Mouse (Mus musculus): ENCODE data around the gene Slc9a3r1. TPM values are rescaled to one million over a fixed set of nuclear protein-coding genes. Genes with fewer than 3 reads are reported as not detected.
A peak's percentile ranks its signal among the peaks of the same experiment; 100 is the strongest.

Gene Slc9a3r1
- polyA plus RNA-seq, 1 experiment from 2014 or later: 29.5 TPM

DNA sequence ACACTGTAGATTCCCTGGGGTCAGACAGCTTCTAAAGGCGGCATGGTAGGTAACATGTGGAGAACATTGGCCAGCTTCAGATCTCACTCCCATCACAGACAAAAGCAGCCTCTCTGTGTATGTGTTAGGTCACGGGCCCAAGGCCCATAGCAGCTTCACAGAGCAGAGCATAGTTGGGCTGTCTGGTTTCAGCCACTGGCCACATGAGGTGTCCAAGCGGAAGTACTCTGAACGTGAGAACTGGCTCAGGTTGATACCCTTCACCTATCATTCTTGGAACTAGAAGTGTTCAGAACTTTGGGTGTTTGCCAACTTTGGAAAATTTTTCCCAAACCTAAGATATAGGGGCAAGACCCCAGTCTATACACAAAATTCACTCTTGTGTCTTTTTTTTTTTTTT lies 6.3 kb downstream of the Slc9a3r1 start:
- H3K4me1 ChIP-seq (replicated peaks; ENCODE audit: control insufficient read depth, insufficient read depth, low read length): peaks cover 11% of the 10 kb centered on the region
- no peak for DNase-seq (ENCODE audit: low spot score)

GRCm38 (mm10) chr11:115171125-115171524 lies 8.0 kb downstream of the Slc9a3r1 start:
- no peak overlapping the region for H3K4me2 ChIP-seq (replicated peaks; ENCODE audit: low read depth, low read length)
- peaks cover 2% of the 10 kb centered on the region; the same call in 1 of the 2 replicates for H3K27me3 ChIP-seq (ENCODE audit: control insufficient read depth, insufficient read depth, low read length)
- no peak for DNase-seq (ENCODE audit: low spot score)
- WGBS: 41% methylated on average over 8 of the region's 8 CpGs
- no peak overlapping the region for H3K27ac ChIP-seq (ENCODE audit: low read depth, low read length)
- no peak overlapping the region for H3K4me3 ChIP-seq (ENCODE audit: low read depth, low read length)
- ATAC-seq (ENCODE audit: low FRiP score): no peak
- H3K9ac ChIP-seq (ENCODE audit: low read depth, low read length): no peak overlapping the region
- no peaks in the 10 kb centered on the region for H3K9me3 ChIP-seq (ENCODE audit: control insufficient read depth, low read length)
- peaks cover 8% of the 10 kb centered on the region for H3K4me1 ChIP-seq (replicated peaks; ENCODE audit: control insufficient read depth, insufficient read depth, low read length)
- H3K36me3 ChIP-seq (ENCODE audit: control insufficient read depth, insufficient read depth, low read length): no peaks in the 10 kb centered on the region

More for the DNA sequence above, 6.3 kb downstream of the Slc9a3r1 start:
- H3K4me3 ChIP-seq (ENCODE audit: low read depth, low read length): no peak overlapping the region
- ATAC-seq (ENCODE audit: low FRiP score): no peak
- H3K36me3 ChIP-seq (ENCODE audit: control insufficient read depth, insufficient read depth, low read length): no peaks in the 10 kb centered on the region
- 87% methylated on average over 4 of the region's 4 CpGs for WGBS
- H3K9me3 ChIP-seq (ENCODE audit: control insufficient read depth, low read length): no peaks in the 10 kb centered on the region
- H3K4me2 ChIP-seq (replicated peaks; ENCODE audit: low read depth, low read length): no peak overlapping the region
- no peak overlapping the region for H3K9ac ChIP-seq (ENCODE audit: low read depth, low read length)
- no peak overlapping the region for H3K27ac ChIP-seq (ENCODE audit: low read depth, low read length)
- H3K27me3 ChIP-seq (ENCODE audit: control insufficient read depth, insufficient read depth, low read length): peaks cover 8% of the 10 kb centered on the region

DNA sequence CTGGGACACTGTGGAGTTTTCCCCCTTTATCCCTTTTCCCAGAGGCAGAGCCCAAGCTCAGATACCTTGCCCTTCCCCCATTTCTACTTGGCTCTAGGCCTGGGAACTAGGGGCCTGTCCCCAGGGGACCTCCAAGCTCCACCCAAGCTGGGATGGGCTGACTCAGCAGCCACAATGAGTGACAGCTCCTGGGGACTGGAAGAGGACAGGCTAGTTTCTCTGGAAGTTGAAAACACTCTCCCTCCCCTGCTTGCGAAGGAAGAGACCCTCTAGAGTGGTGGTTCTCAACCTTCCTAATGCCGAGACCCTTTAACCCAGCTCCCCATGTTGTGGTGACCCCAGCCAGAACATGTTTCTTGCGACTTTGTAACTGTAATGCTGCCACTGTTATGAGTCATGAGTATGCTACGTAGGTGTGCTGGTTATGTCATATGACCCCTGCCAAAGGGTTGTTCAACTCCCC lies 9.7 kb downstream of the Slc9a3r1 start:
- Histone ChIP-seq H3K4me2 (replicated peaks; ENCODE audit: low read depth, low read length) (no peak overlapping the region), H3K36me3 (ENCODE audit: control insufficient read depth, insufficient read depth, low read length) (no peaks in the 10 kb centered on the region), H3K27me3 (ENCODE audit: control insufficient read depth, insufficient read depth, low read length) (peaks cover 2% of the 10 kb centered on the region; the same call in 1 of the 2 replicates), H3K4me1 (replicated peaks; ENCODE audit: control insufficient read depth, insufficient read depth, low read length) (peaks cover 13% of the 10 kb centered on the region), H3K9me3 (ENCODE audit: control insufficient read depth, low read length) (no peaks in the 10 kb centered on the region), H3K27ac (ENCODE audit: low read depth, low read length) (no peak overlapping the region), H3K9ac (ENCODE audit: low read depth, low read length) (no peak overlapping the region), H3K4me3 (ENCODE audit: low read depth, low read length) (no peak overlapping the region)
- peak; percentile 55 for DNase-seq (ENCODE audit: low spot score)
- WGBS: 20% methylated on average over 4 of the region's 4 CpGs
- ATAC-seq (ENCODE audit: low FRiP score): no peak

DNA sequence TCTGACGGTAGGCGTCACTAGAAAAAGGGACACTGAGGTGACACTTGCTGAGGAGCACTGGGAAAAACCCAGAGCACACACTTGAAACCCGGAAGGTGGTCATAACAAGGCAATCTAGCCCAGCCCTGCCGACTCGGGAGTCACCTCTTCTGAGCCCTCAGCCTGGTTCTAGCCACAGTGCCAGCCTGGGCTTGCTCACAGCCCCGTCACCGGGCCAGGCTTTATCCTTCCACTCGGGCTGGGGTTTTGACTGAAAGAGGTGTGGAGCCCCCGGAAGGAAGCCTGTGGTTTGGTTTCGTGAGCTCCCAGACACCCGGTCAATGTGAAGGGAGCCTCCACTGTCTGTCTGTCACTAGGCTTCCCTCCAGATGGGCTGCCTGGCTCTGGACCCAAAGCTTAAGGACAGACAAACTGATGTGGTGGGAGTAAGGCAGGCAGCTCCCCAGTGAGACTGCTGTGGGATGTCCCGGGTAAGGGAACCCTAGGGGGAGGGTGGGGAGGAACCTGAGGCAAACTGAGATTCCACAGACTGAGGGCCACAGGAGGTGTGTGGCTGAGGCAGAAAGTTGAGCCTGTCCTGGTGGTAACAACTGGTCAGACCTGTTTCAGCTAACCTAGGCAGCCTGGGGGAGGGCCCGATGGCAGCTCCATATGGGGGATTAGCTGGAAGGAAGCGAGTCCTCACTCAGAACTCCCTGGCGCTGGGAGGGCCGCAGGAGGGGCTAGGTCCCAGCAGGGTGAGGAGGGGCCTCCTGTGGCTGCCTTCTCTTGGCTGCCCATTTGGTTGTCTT lies 10.6 kb downstream of the Slc9a3r1 start:
- Histone ChIP-seq H3K27ac (ENCODE audit: low read depth, low read length) (no peak overlapping the region), H3K4me1 (replicated peaks; ENCODE audit: control insufficient read depth, insufficient read depth, low read length) (peaks cover 13% of the 10 kb centered on the region)

GRCm38 (mm10) chr11:115176399-115177190 lies 13.5 kb downstream of the Slc9a3r1 start:
- DNase-seq (ENCODE audit: low spot score) (no peak), ATAC-seq (ENCODE audit: low FRiP score) (no peak)
- no peak overlapping the region for H3K9ac ChIP-seq (ENCODE audit: low read depth, low read length)
- no peaks in the 10 kb centered on the region for H3K9me3 ChIP-seq (ENCODE audit: control insufficient read depth, low read length)
- H3K4me1 ChIP-seq (replicated peaks; ENCODE audit: control insufficient read depth, insufficient read depth, low read length): peaks cover 13% of the 10 kb centered on the region
- peaks cover 2% of the 10 kb centered on the region; the same call in 1 of the 2 replicates for H3K27me3 ChIP-seq (ENCODE audit: control insufficient read depth, insufficient read depth, low read length)
- H3K36me3 ChIP-seq (ENCODE audit: control insufficient read depth, insufficient read depth, low read length): no peaks in the 10 kb centered on the region
- no peak overlapping the region for H3K4me2 ChIP-seq (replicated peaks; ENCODE audit: low read depth, low read length)
- WGBS: 70% methylated on average over 24 of the region's 24 CpGs
- H3K4me3 ChIP-seq (ENCODE audit: low read depth, low read length): no peak overlapping the region
- no peak overlapping the region for H3K27ac ChIP-seq (ENCODE audit: low read depth, low read length)

More for the DNA sequence above, 10.6 kb downstream of the Slc9a3r1 start:
- Histone ChIP-seq H3K27me3 (ENCODE audit: control insufficient read depth, insufficient read depth, low read length) (peaks cover 2% of the 10 kb centered on the region; the same call in 1 of the 2 replicates), H3K4me2 (replicated peaks; ENCODE audit: low read depth, low read length) (no peak overlapping the region), H3K9me3 (ENCODE audit: control insufficient read depth, low read length) (no peaks in the 10 kb centered on the region), H3K9ac (ENCODE audit: low read depth, low read length) (no peak overlapping the region), H3K36me3 (ENCODE audit: control insufficient read depth, insufficient read depth, low read length) (no peaks in the 10 kb centered on the region), H3K4me3 (ENCODE audit: low read depth, low read length) (no peak overlapping the region)
- 17% methylated on average over 16 of the region's 16 CpGs for WGBS
- ATAC-seq (ENCODE audit: low FRiP score) (no peak), DNase-seq (ENCODE audit: low spot score) (no peak)

- Histone ChIP-seq H3K4me1 (replicated peaks; ENCODE audit: control insufficient read depth, insufficient read depth, low read length) (peaks cover 10% of the 10 kb centered on the region), H3K4me2 (replicated peaks; ENCODE audit: low read depth, low read length) (peak overlapping the region; percentile 17; the same call in 1 of the 2 replicates)
- peak; percentile 31 for DNase-seq (ENCODE audit: low spot score)
Measured at GRCm38 (mm10) chr11:115177559-115178195, 14.5 kb downstream of the Slc9a3r1 start.

DNA sequence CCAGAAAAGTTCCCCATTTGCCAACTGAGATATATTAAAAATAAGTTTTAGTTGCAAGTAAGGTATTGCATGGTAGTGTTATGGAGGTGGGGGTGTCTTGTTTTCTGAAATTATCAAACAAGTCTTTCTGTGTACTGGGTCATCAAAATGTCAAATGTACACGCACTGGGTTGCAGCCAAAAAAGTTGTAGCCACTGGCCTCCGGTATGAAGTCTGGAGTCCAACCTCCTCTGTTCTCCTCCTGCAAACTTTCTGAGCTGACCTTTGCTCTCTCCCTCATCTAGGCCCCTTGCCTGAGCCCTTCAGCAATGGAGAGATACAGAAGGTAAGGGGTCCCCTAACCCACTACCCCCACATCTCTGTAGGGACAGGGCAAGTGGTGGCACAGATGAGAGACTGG lies 15.6 kb downstream of the Slc9a3r1 start:
- Histone ChIP-seq H3K36me3 (ENCODE audit: control insufficient read depth, insufficient read depth, low read length) (no peaks in the 10 kb centered on the region), H3K9me3 (ENCODE audit: control insufficient read depth, low read length) (no peaks in the 10 kb centered on the region), H3K4me3 (ENCODE audit: low read depth, low read length) (no peak overlapping the region), H3K27ac (ENCODE audit: low read depth, low read length) (no peak overlapping the region), H3K9ac (ENCODE audit: low read depth, low read length) (no peak overlapping the region), H3K4me2 (replicated peaks; ENCODE audit: low read depth, low read length) (no peak overlapping the region), H3K27me3 (ENCODE audit: control insufficient read depth, insufficient read depth, low read length) (no peaks in the 10 kb centered on the region; the same call in 1 of the 2 replicates), H3K4me1 (replicated peaks; ENCODE audit: control insufficient read depth, insufficient read depth, low read length) (peaks cover 9% of the 10 kb centered on the region; the same call in 1 of the 2 replicates)
- no peak for ATAC-seq (ENCODE audit: low FRiP score)
- no peak for DNase-seq (ENCODE audit: low spot score)
- WGBS: 81% methylated on average over 2 of the region's 2 CpGs

More at GRCm38 (mm10) chr11:115177559-115178195, 14.5 kb downstream of the Slc9a3r1 start:
- Histone ChIP-seq H3K27me3 (ENCODE audit: control insufficient read depth, insufficient read depth, low read length) (no peaks in the 10 kb centered on the region; the same call in 1 of the 2 replicates), H3K27ac (ENCODE audit: low read depth, low read length) (no peak overlapping the region; the same call in 1 of the 2 replicates), H3K9me3 (ENCODE audit: control insufficient read depth, low read length) (no peaks in the 10 kb centered on the region), H3K9ac (ENCODE audit: low read depth, low read length) (0 out of 2 replicates have a peak overlapping the region, but pooled peaks have one; percentile 19), H3K4me3 (ENCODE audit: low read depth, low read length) (no peak overlapping the region), H3K36me3 (ENCODE audit: control insufficient read depth, insufficient read depth, low read length) (no peaks in the 10 kb centered on the region)
- peak; percentile 43; the same call in 1 of the 2 replicates for ATAC-seq (ENCODE audit: low FRiP score)
- 38% methylated on average over 10 of the region's 10 CpGs for WGBS

DNA sequence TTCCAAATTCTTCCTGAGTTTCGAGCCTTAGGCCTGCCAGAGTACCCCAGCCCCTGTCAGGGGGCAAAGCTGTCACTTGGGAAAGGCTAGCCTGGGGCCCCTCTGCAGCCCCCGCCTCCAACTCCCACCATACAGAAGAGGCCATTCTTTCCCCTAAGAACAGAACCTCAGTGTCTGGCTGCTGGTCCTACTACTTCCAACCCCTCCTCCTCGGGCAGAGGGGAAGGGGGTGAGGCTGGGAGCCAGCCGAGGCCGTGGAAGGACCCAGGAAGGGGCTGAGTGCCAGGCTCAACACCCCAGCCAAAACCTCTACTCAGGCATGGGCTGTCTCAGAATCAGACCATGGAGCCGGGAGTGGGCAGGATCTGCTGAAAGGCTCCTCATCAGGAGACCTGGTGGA lies 16.1 kb downstream of the Slc9a3r1 start:
- DNase-seq (ENCODE audit: low spot score): no peak
- Histone ChIP-seq H3K4me3 (ENCODE audit: low read depth, low read length) (no peak overlapping the region), H3K9me3 (ENCODE audit: control insufficient read depth, low read length) (no peaks in the 10 kb centered on the region), H3K27ac (ENCODE audit: low read depth, low read length) (no peak overlapping the region), H3K4me2 (replicated peaks; ENCODE audit: low read depth, low read length) (no peak overlapping the region), H3K9ac (ENCODE audit: low read depth, low read length) (no peak overlapping the region), H3K27me3 (ENCODE audit: control insufficient read depth, insufficient read depth, low read length) (no peaks in the 10 kb centered on the region; the same call in 1 of the 2 replicates), H3K36me3 (ENCODE audit: control insufficient read depth, insufficient read depth, low read length) (no peaks in the 10 kb centered on the region), H3K4me1 (replicated peaks; ENCODE audit: control insufficient read depth, insufficient read depth, low read length) (peaks cover 9% of the 10 kb centered on the region; the same call in 1 of the 2 replicates)
- no peak for ATAC-seq (ENCODE audit: low FRiP score)
- 76% methylated on average over 6 of the region's 6 CpGs for WGBS
